Mouse (Mus musculus): ENCODE measurements around the gene Sgce. TPM values are rescaled to one million over a fixed set of nuclear protein-coding genes. Genes with fewer than 3 reads are reported as not detected.

The Sgce gene
- total and polyA plus RNA-seq, 3 experiments, result not detected

DNA sequence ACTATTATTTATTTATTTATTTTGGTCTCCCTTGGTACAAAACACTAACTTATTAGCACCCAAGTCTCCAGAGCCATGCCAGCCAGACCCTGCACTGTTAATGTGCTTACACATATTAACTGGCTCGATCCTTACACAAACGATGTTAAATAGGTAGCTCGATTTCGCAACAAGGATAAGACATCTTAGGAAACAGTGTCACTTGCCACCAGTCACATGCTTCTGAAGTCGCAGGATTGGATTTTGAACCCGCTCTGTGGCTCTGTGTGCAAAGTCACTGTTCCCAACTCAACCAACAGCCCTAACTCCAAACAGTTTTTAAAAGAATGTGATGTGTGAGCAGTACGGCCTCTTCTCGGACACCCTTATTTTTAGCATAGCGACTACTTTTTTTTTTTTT lies 10.6 kb downstream of the Sgce start:
- DNase-seq (ENCODE audit: low read depth, low spot score), result no peak
- Histone ChIP-seq H3K27ac (ENCODE audit: control insufficient read depth, low read depth, low read length) (no peak overlapping the region), H3K36me3 (ENCODE audit: control insufficient read depth in 1 of 2, insufficient read depth in 2 of 2, low read length in 2 of 2) (peaks cover 0 to 4% of the 10 kb centered on the region in 2 experiments; a peak in 2 of 4 replicates), H3K27me3 (ENCODE audit: control insufficient read depth in 1 of 2, insufficient read depth in 2 of 2, low read length in 2 of 2) (peaks cover 4 to 9% of the 10 kb centered on the region in 2 experiments; a peak in 3 of 4 replicates), H3K9me3 (replicated peaks; ENCODE audit: insufficient read depth, low read length) (no peaks in the 10 kb centered on the region), H3K79me2 (ENCODE audit: control insufficient read depth, insufficient read depth, low read length, poor library complexity) (no peaks in the 10 kb centered on the region), H3K4me1 (ENCODE audit: control insufficient read depth in 1 of 2, insufficient read depth in 2 of 2, low read length in 2 of 2) (peaks cover 0 to 4% of the 10 kb centered on the region in 2 experiments; a peak in 1 of 4 replicates), H3K4me3 (ENCODE audit: control insufficient read depth in 1 of 2, insufficient read depth in 1 of 2, low read depth in 2 of 2, low read length in 2 of 2) (no peak overlapping the region), H3K9ac (ENCODE audit: control insufficient read depth, low read depth, low read length, poor library complexity, severe bottlenecking) (no peak overlapping the region)
- no peak for TF ChIP-seq POLR2A (IDR thresholded peaks at IDR 0.05; ENCODE audit: control insufficient read depth in 1 of 2, insufficient read depth in 1 of 2, low read depth in 1 of 2, low read length in 2 of 2, poor library complexity in 1 of 2)

DNA sequence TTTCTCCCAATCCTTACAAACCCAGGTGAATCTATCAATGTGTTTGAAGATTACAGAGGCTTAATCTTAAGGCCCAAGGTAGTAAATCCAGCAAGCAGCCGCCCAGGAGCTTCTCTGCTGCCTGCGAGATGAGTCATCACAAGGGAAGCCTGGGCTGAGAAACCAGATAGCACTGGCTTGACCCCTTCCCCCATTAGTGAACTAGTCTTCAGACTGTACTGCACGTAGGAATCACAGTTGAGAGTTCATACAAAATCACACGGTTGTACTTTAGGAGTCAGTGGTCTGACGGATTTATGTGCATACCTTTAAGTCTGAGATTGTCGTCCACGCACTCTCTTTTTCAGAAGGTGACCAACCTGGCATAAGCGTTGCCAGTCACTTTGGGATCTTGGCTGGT lies 13.8 kb downstream of the Sgce start:
- H3K79me2 ChIP-seq (ENCODE audit: control insufficient read depth, insufficient read depth, low read length, poor library complexity), result no peaks in the 10 kb centered on the region
- H3K27me3 ChIP-seq (ENCODE audit: control insufficient read depth in 1 of 2, insufficient read depth in 2 of 2, low read length in 2 of 2), result peaks cover 0 to 3% of the 10 kb centered on the region in 2 experiments; a peak in 2 of 4 replicates
- no peak overlapping the region for H3K4me3 ChIP-seq (ENCODE audit: control insufficient read depth in 1 of 2, insufficient read depth in 1 of 2, low read depth in 2 of 2, low read length in 2 of 2)
- H3K27ac ChIP-seq (ENCODE audit: control insufficient read depth, low read depth, low read length), result no peak overlapping the region
- DNase-seq (ENCODE audit: low read depth, low spot score), result peak; percentile 38
- H3K9ac ChIP-seq (ENCODE audit: control insufficient read depth, low read depth, low read length, poor library complexity, severe bottlenecking), result no peak overlapping the region
- TF ChIP-seq MAX (IDR thresholded peaks at IDR 0.05; ENCODE audit: low read length), result no peak
- no peak for TF ChIP-seq NRF1 (IDR thresholded peaks at IDR 0.05; ENCODE audit: insufficient read depth, low read depth, low read length, poor library complexity, severe bottlenecking)
- no peak for TF ChIP-seq USF1 (IDR thresholded peaks at IDR 0.05; ENCODE audit: low read depth, low read length)
- TF ChIP-seq ZKSCAN1 (IDR thresholded peaks at IDR 0.05; ENCODE audit: low read depth, low read length), result no peak
- no peak for TF ChIP-seq ZC3H11A (IDR thresholded peaks at IDR 0.05; ENCODE audit: low read depth, low read length)
- TF ChIP-seq TBP (IDR thresholded peaks at IDR 0.05; ENCODE audit: low read depth, low read length), result no peak
- no peak for TF ChIP-seq BHLHE40 (IDR thresholded peaks at IDR 0.05; ENCODE audit: borderline replicate concordance, low read depth, low read length)
- no peak for TF ChIP-seq MXI1 (IDR thresholded peaks at IDR 0.05; ENCODE audit: low read depth, low read length)
- TF ChIP-seq NELFE (IDR thresholded peaks at IDR 0.05; ENCODE audit: low read depth, low read length), result no peak
- no peak for TF ChIP-seq CHD2 (IDR thresholded peaks at IDR 0.05; ENCODE audit: low read length)
- no peak for TF ChIP-seq POLR2A (IDR thresholded peaks at IDR 0.05; ENCODE audit: control insufficient read depth in 1 of 2, insufficient read depth in 1 of 2, low read depth in 1 of 2, low read length in 2 of 2, poor library complexity in 1 of 2)
- no peak for TF ChIP-seq TCF12 (IDR thresholded peaks at IDR 0.05; ENCODE audit: low read depth, low read length)
- no peak for TF ChIP-seq TAL1 (IDR thresholded peaks at IDR 0.05; ENCODE audit: low read length)
- peaks cover 0 to 4% of the 10 kb centered on the region in 2 experiments; a peak in 1 of 4 replicates for H3K4me1 ChIP-seq (ENCODE audit: control insufficient read depth in 1 of 2, insufficient read depth in 2 of 2, low read length in 2 of 2)
- H3K36me3 ChIP-seq (ENCODE audit: control insufficient read depth in 1 of 2, insufficient read depth in 2 of 2, low read length in 2 of 2), result no peaks in the 10 kb centered on the region
- H3K9me3 ChIP-seq (replicated peaks; ENCODE audit: insufficient read depth, low read length), result no peaks in the 10 kb centered on the region

DNA sequence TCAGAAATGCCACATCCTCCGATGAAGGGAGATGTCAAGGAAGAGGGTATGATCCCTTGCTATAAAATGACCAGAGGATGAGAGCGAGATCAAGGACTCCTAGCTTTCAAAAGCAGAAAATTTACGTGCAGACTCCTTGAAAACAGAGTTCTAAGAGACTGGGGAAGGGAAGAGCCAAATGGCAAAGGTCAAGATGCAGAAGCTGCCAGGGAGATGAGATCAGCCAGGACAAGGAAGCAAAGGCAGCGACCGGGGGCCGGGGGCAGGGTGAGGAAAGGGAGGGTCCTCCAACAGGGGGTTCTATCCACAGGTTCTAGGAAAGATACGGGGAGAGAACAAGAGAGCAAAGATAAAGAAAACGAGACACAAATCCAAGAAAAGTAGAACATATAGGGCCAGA lies 15.3 kb downstream of the Sgce start:
- H3K4me3 ChIP-seq (ENCODE audit: control insufficient read depth in 1 of 2, insufficient read depth in 1 of 2, low read depth in 2 of 2, low read length in 2 of 2), result no peak overlapping the region
- no peak overlapping the region for H3K27ac ChIP-seq (ENCODE audit: control insufficient read depth, low read depth, low read length)
- no peak overlapping the region for H3K9ac ChIP-seq (ENCODE audit: control insufficient read depth, low read depth, low read length, poor library complexity, severe bottlenecking)
- no peak for TF ChIP-seq ZKSCAN1 (IDR thresholded peaks at IDR 0.05; ENCODE audit: low read depth, low read length)
- no peak for TF ChIP-seq ETS1 (IDR thresholded peaks at IDR 0.05; ENCODE audit: low read depth, low read length)
- no peak for TF ChIP-seq E2F4 (IDR thresholded peaks at IDR 0.05; ENCODE audit: borderline replicate concordance, low read depth, low read length)
- TF ChIP-seq EP300 (IDR thresholded peaks at IDR 0.05; ENCODE audit: low read depth in 1 of 2, low read length in 2 of 2), result no peak
- TF ChIP-seq SMC3 (IDR thresholded peaks at IDR 0.05; ENCODE audit: low read depth, low read length), result no peak
- no peak for TF ChIP-seq RCOR1 (IDR thresholded peaks at IDR 0.05; ENCODE audit: low read depth, low read length)
- TF ChIP-seq CHD2 (IDR thresholded peaks at IDR 0.05; ENCODE audit: low read length), result no peak
- no peak for TF ChIP-seq CTCF (IDR thresholded peaks at IDR 0.05 in 2 of 3, conservative IDR thresholded peaks at IDR 0.05 in 1 of 3; ENCODE audit: control insufficient read depth in 1 of 3, insufficient read depth in 1 of 3, low read depth in 2 of 3, low read length in 3 of 3, poor library complexity in 1 of 3, severe bottlenecking in 1 of 3)
- no peak for TF ChIP-seq MAX (IDR thresholded peaks at IDR 0.05; ENCODE audit: low read length)
- TF ChIP-seq MXI1 (IDR thresholded peaks at IDR 0.05; ENCODE audit: low read depth, low read length), result no peak
- no peak for TF ChIP-seq USF2 (IDR thresholded peaks at IDR 0.05; ENCODE audit: borderline replicate concordance in 1 of 2, insufficient read depth in 1 of 2, low read depth in 1 of 2, low read length in 2 of 2)
- no peak for TF ChIP-seq USF1 (IDR thresholded peaks at IDR 0.05; ENCODE audit: low read depth, low read length)
- TF ChIP-seq TAL1 (IDR thresholded peaks at IDR 0.05; ENCODE audit: low read length), result no peak
- no peak for TF ChIP-seq ZNF384 (IDR thresholded peaks at IDR 0.05; ENCODE audit: low read depth, low read length)
- TF ChIP-seq POLR2AphosphoS5 (IDR thresholded peaks at IDR 0.05; ENCODE audit: borderline replicate concordance, low read depth, low read length), result no peak
- no peak for TF ChIP-seq TBP (IDR thresholded peaks at IDR 0.05; ENCODE audit: low read depth, low read length)
- TF ChIP-seq ZMIZ1 (IDR thresholded peaks at IDR 0.05; ENCODE audit: low read depth, low read length), result no peak
- TF ChIP-seq RAD21 (IDR thresholded peaks at IDR 0.05; ENCODE audit: low read depth, low read length), result no peak

More for the DNA sequence above, 15.3 kb downstream of the Sgce start:
- H3K27me3 ChIP-seq (ENCODE audit: control insufficient read depth in 1 of 2, insufficient read depth in 2 of 2, low read length in 2 of 2), result no peaks in the 10 kb centered on the region; a peak in 1 of 4 replicates
- H3K79me2 ChIP-seq (ENCODE audit: control insufficient read depth, insufficient read depth, low read length, poor library complexity), result no peaks in the 10 kb centered on the region
- no peaks in the 10 kb centered on the region for H3K36me3 ChIP-seq (ENCODE audit: control insufficient read depth in 1 of 2, insufficient read depth in 2 of 2, low read length in 2 of 2)
- no peak for DNase-seq (ENCODE audit: low read depth, low spot score)
- no peaks in the 10 kb centered on the region for H3K9me3 ChIP-seq (replicated peaks; ENCODE audit: insufficient read depth, low read length)
- peaks cover 0 to 4% of the 10 kb centered on the region in 2 experiments; a peak in 1 of 4 replicates for H3K4me1 ChIP-seq (ENCODE audit: control insufficient read depth in 1 of 2, insufficient read depth in 2 of 2, low read length in 2 of 2)

Measured in MEL (cell line).